Mouse (Mus musculus) brain, embryonic 14.5 days (tissue): ENCODE results near the gene Mrpl39. TPM values are rescaled to one million over a fixed set of nuclear protein-coding genes. Genes with fewer than 3 reads are reported as not detected.

Experiments used
- DNase-seq: peaks from one replicate; pipeline ENCODE4 v3.0.0-alpha.2; 2011; ENCODE audit warnings: low read depth
- CTCF ChIP-seq: fragments of 200-500 bp; IDR thresholded peaks from 2 replicates; pipeline ENCODE4 v1.5.1; 2012; ENCODE audit warnings: inconsistent platforms, mild to moderate bottlenecking, moderate library complexity, borderline replicate concordance; ENCODE audit not compliant: insufficient read depth, insufficient read length; ENCODE audit errors: extremely low read depth
- POLR2A ChIP-seq: fragments of 200-500 bp; IDR thresholded peaks from 2 replicates; pipeline ENCODE4 v1.6.1; 2012; ENCODE audit warnings: mild to moderate bottlenecking, inconsistent platforms, borderline replicate concordance; ENCODE audit not compliant: poor library complexity, insufficient read depth, insufficient read length, severe bottlenecking; ENCODE audit errors: extremely low read depth
- polyA plus RNA-seq: library from polyadenylated mRNA; depleted of rRNA; stranded (reverse); fragments of >200 nt; gene quantifications from 2 replicates; pipeline ENCODE4 v1.2.3, GENCODE M21; 2012; rRNA removed

Gene Mrpl39
- polyA plus RNA-seq: 26.4 and 27.2 TPM in 2 replicates

DNA sequence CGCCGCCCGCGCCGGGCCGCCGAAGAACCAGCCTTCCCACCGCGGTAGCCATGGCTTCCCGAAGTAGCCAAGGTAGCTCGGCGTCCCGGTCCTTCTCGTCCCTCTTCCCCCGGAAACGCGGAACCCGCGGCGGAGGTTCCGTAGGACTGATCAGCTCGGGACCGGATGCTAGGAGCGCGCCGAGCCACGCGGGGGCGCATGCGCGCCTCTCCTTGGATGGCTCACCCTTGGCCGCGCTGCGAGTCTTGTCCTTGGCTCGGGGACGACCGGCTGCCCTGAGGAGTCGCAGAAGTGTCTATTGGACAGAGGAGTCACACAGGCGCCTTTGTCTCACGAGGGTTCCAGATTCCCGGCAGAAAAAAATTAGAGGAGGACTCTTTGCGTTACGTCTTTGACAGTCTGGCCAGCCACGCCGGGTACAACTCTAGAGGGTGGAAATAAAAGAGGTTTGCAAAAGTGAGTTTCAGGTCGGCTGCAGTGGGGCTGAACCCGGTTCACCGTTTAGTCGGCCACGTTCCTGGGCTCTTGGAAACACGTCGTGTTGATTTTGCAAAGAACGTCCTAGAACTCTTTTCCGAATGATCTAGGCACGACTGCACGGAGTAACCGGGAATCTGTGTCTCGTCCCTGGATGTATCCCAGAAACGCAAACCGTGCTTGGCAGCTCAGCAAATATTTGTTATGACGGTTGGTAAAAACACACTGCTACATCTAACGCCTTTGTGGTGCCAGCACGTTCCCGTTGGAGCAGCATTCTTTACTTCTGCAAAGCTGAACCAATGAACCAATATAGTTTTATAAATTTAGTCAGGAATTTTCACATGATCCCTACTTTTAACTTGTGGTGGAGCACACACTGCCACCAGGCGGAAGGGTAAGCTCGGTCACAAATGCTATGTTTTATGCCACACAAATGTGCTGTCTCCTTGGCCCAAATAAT is at the start of gene Mrpl39:
Gene Mrpl39 (minus strand): TSS at position 577 of the 940 bp plus-strand sequence.
- TF ChIP-seq CTCF: peak; percentile 80
- TF ChIP-seq POLR2A: peak; percentile 56; the same call in 1 of the 2 replicates
- peak; percentile 98 for DNase-seq

- DNase-seq: no peak
- TF ChIP-seq POLR2A (no peak), CTCF (no peak)
These were observed 49.4 kb upstream of the Mrpl39 start for GRCm38 (mm10) chr16:84784966-84785365.

- DNase-seq: peak; percentile 35
- TF ChIP-seq POLR2A: no peak
- TF ChIP-seq CTCF: no peak
These were observed 47.7 kb upstream of the Mrpl39 start for GRCm38 (mm10) chr16:84783279-84783678.

DNA sequence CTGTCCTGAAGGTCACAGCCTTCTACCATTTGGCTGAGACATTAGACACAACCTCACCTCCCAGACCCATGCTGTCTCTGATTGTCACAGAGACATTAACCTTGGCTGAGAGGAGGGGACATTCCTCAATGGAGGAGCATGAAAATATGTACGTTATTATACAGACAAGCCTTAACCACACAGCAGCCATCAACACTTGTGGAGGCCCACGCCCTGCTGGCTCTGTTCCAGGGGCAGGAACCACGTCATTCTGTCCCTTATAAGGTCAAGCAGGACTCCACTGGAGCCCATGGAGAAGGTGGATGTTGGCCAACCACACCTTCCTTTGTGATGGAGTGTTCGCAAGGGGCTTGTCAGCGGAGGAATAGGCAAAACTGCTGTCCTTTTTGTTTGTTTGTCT is 44.2 kb upstream of the Mrpl39 start:
- TF ChIP-seq POLR2A (no peak), CTCF (no peak)

GRCm38 (mm10) chr16:84778861-84779630 is 43.5 kb upstream of the Mrpl39 start:
- no peak for TF ChIP-seq CTCF
- TF ChIP-seq POLR2A: no peak
- DNase-seq: no peak

More for the DNA sequence above, 44.2 kb upstream of the Mrpl39 start:
- no peak for DNase-seq

- TF ChIP-seq CTCF: no peak
- TF ChIP-seq POLR2A: no peak
These were observed 42.9 kb upstream of the Mrpl39 start for GRCm38 (mm10) chr16:84778431-84778830.

DNA sequence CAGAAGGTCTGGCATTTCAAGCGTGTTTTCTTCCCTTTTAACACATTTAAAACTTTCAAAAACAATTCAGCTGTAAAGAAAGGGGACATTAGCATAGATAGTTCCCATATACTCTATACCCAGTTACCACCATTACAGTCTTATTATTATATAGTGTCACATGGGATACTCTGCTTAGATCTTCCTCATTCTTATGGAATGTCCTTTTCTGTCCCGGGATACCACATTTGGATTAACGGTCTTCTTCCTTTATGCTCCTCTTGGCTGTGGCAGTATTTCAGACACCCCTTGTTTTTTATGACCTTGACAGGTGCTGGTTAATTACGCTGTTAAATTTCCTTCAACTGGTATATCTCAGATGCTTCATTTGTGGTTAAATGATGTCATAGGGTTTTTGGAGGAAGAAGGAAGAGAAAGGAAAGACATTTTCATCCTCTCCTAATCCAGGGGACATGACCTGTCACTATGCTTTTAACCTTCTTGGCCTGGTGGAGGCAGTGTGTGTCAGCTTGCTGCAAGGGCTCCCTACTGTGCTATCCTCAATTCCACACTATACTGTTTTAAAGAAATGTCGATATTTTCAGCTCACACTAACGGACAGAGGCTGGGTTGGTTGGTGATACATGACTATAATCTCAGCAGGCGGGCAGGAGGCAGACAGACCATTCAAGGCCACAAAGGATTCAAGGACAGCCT is 40.7 kb upstream of the Mrpl39 start:
- peak; percentile 26 for DNase-seq
- TF ChIP-seq POLR2A (no peak), CTCF (peak; percentile 23; the same call in 1 of the 2 replicates)

More at GRCm38 (mm10) chr16:84778431-84778830, 42.9 kb upstream of the Mrpl39 start:
- no peak for DNase-seq

DNA sequence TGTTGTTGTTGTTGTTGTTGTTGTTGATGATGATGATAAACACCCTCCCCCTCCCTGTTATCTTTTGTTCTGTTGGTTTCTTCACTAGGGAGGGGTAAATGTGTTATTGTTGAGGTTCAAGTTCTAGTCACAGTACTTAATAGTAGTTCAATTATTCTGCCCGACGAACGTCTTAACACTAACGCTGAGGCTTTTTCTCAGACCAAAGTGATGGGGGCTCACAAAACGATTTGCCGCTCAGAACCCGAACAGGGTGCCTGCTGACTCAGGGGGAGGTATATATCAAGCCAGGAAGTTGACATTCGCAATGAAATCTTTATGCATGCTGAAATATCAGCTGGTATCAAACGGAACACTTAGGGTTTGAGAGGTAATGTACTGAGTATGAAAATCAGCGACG is 39.8 kb upstream of the Mrpl39 start:
- peak; percentile 31 for DNase-seq

DNA sequence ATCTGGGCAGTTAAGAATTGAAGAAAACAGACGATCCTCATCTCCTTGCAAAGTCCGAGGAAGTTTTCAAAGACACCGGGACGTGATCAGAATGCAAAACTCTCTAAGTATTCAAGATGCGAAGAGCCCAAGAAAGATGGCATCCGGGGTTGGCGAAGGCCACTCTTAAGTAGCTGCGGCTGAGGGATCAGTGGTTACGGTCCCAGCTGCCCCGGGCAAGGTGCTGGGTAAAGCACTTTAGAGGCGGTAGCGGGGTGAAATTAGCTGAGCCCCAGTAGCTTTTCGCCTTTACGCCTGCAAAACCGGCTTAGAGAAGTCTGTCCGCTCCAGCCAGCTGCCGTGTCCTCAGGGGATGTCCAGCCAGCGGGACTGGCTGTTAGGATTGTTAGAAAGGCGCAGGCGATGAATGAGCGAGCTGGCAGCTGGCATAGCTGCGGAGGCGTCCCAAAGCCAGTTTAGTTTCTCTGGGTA is 39.3 kb upstream of the Mrpl39 start:
- DNase-seq: peak; percentile 93
- TF ChIP-seq POLR2A: no peak
- no peak for TF ChIP-seq CTCF

More for the DNA sequence above, 39.8 kb upstream of the Mrpl39 start:
- TF ChIP-seq CTCF (no peak), POLR2A (no peak)

- peak; percentile 89 for DNase-seq
- TF ChIP-seq POLR2A: peak; percentile 31; the same call in 1 of the 2 replicates
- no peak for TF ChIP-seq CTCF
These were observed 38.6 kb upstream of the Mrpl39 start, which contains the start of gene Jam2 for GRCm38 (mm10) chr16:84774003-84774703. Gene Jam2 (plus strand): TSS chr16:84774123.

- DNase-seq: peak; percentile 75
- TF ChIP-seq CTCF: no peak
These were observed 37.8 kb upstream of the Mrpl39 start for GRCm38 (mm10) chr16:84773268-84773861.

- peak; percentile 89 for DNase-seq
- no peak for TF ChIP-seq CTCF
- no peak for TF ChIP-seq POLR2A
These were observed 37.1 kb upstream of the Mrpl39 start for GRCm38 (mm10) chr16:84772496-84773267.
